Mouse (Mus musculus): ENCODE measurements at regions not wholly inside any gene's neighbourhood (a gene's known extent, or its start where the extent isn't known, plus 50 kb on each side); places are given as distances from the start of the nearest gene placed in this dataset.

GRCm38 (mm10) chr10:111893941-111894340, 78.5 kb upstream of the Krr1 start:
- DNase-seq: no peak

GRCm38 (mm10) chr10:111897361-111897760, 75.1 kb upstream of the Krr1 start:
- DNase-seq: no peak

DNA sequence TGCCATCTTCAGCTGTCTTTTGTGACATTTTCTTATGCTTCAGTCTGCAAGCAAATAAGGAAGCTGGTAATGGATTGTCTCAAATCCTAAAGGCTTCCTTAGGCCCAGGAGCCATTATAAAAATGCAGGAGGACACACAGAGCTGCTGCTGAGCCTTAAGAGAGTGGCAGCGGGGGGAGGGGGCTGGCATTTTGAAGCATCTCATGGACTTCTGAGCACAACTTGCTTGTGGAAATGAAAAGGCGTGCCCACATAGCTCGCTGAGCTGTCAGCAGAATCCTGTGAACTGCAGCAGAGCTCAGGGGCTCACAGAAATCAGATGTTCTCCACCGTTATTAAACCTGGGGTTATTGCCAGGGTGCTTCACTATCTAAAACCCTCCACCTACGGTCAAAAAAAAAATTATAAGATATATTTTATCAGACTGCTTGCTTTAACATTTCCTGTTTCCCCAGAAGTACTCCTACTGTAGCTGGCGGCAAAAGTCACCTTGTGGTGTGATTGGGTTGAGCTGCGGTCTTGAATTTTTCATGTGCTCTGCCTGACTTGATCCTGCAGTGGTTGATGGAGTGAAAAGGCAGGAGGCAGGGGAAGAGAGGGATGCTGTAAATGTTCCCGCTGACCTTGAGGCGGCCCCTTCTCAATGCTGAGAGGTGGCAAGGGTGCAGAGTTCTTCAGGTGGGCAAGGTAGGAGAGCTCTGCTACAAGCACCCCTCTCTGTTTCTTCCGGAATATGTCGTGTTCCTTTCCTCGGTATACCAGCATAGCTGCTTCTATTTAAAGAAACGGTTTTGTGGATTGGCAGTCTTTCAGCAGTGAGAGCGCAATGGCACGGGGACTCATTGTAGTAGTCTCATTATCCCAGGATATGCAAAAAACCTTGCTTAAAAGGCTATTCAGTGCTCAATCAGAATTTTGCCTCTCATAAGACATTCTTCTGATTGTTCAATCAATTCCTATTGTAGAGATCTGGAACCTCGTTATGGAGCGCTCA, 71.4 kb upstream of the Krr1 start:
- DNase-seq: peak; percentile 34 to 54

- peak; percentile 70 to 81 for DNase-seq
Observed at GRCm38 (mm10) chr10:111903956-111904355, 68.5 kb upstream of the Krr1 start.

- DNase-seq: peak; percentile 99 to 100
Observed at GRCm38 (mm10) chr10:111907836-111908235, 64.6 kb upstream of the Krr1 start.

DNA sequence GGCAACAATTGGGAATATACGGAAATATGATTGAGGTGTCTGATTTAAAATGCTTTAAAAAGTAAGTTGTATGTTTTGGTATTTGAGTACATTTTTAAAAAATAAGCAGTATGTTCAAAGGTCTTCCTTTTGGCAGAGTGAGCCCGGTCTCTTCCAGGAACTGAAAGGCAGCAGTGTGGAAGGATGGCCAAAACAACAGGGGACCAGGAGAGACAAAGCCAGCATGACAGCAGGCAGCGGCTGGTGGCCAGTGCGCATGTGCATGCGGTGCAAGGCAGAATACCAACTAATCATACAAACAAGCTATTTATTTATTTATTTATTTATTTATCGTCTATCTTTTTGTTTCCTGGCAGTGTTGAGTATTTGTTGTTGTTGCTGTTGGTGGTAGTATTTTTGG, 59.9 kb upstream of the Krr1 start:
- peak; percentile 93 to 95 for DNase-seq

- peak in 1 of 2 experiments; percentile 44 for DNase-seq
Observed at GRCm38 (mm10) chr10:111913066-111913785, 59.2 kb upstream of the Krr1 start.

- no peak for DNase-seq
Observed at GRCm38 (mm10) chr10:111914231-111914630, 58.2 kb upstream of the Krr1 start.

DNA sequence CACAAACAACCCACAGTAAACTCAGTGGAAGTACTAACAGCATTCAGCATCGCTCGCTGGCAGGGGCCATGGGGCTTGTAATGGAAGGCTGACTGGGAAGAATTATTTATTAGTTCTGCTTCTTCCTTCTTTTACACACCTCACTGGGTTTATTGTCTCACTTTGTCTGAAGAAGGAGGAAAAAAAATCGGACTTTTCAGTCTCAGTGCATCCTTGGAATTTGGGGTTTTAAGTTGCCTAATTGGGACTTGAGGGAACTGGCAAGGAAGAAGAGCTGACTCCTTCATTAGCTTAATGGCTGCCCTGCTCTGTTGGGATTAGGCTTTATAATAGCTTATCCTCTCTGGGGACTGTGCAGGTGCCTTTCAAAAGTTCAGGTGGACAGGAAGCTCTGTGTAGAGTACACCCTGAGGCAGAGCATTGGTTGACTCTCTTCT, 54.4 kb upstream of the Krr1 start:
- no peak for DNase-seq

GRCm38 (mm10) chr10:111919475-111919874, 53.0 kb upstream of the Krr1 start:
- no peak for DNase-seq

GRCm38 (mm10) chr10:111921492-111921891, 51.0 kb upstream of the Krr1 start:
- no peak for DNase-seq

All from cerebellum, postnatal 14 days (tissue).